Mouse (Mus musculus) lung, postnatal 0 days (tissue): ENCODE measurements around the gene Zfp804b.

Experiments
- CTCF ChIP-seq: IDR thresholded peaks from 2 replicates; pipeline ENCODE4 v1.5.1; 2016; ENCODE audit warnings: antibody characterized with exemption, mild to moderate bottlenecking
- EP300 ChIP-seq: IDR thresholded peaks from 2 replicates; pipeline ENCODE4 v1.6.1; 2016; ENCODE audit warnings: antibody characterized with exemption, mild to moderate bottlenecking, control low read depth

DNA sequence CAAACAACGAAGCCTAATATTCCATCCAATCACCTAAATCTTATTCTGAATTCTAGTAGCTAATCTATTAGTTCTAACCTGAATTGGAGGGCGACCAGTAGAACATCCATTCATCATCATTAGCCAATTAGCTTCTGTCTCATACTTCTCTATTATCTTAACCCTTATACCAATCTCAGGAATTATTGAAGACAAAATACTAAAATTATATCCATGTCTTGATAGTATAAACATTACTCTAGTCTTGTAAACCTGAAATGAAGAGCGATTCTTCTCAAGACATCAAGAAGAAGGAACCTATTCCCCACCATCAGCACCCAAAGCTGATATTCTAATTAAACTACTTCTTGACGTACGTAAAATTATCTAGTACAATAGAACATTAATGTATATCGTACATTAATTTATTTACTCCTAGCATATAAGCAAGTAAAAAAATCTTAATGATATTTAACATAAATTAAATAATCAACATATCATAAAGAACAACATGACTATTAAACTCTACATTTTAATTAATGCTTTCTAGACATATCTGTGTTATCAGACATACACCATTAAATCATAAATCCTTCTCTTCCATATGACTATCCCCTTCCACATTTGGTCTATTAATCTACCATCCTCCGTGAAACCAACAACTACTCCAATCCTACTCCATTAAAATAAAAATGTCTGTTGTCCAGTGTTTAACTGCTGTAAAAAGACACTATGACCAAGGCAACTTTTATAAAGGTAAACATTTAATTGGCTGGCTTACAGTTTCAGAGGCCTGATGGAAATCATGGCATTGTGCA lies 67.7 kb downstream of the Zfp804b start:
- TF ChIP-seq CTCF = no peak
- TF ChIP-seq EP300 = no peak
